Mouse (Mus musculus): ENCODE measurements around the gene Ptk7.

The Ptk7 gene

DNA sequence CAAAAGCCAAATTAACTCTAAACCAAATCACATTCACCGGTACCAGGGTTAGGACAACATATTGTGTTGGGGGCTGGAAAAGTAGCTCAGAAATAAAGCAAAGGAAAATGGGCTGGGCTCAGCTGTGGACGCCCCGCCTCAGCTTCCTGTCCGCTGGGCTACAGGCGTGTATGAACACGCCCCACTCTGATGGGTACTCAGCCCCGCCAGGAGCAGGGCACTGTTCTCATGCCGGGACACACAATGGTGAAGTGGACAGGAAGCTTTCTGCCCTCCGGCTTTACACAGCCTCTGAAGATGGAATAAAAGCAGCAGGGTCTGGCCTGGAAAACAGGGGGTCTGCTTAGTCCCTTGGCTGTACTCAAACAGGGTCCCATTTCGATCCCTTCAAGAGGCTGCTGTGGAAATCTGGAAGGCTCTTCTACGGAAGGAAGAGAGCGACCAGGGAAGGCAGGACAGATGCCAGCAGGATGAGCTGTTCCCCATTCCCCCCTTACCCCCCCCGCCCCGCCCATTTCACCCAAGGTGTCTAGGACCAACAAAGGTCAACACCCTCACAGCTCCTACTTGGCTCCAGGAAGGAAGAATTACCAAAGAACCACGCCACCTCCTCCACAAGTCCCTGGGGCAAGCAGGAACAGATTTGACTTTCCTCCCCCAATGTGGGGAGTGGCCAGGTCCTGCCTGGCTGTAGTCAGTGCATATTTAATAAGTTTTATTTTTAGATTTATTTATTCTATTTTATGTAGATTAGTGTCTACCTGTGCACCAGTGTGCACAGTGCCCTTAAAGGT, 19.4 kb downstream of the Ptk7 start:
- DNase-seq (ENCODE audit: low read depth in 2 of 2, low spot score in 2 of 2): no peak

- DNase-seq (ENCODE audit: low read depth in 2 of 2, low spot score in 2 of 2): no peak
Measured at GRCm38 (mm10) chr17:46605987-46606386, 23.3 kb downstream of the Ptk7 start.

DNA sequence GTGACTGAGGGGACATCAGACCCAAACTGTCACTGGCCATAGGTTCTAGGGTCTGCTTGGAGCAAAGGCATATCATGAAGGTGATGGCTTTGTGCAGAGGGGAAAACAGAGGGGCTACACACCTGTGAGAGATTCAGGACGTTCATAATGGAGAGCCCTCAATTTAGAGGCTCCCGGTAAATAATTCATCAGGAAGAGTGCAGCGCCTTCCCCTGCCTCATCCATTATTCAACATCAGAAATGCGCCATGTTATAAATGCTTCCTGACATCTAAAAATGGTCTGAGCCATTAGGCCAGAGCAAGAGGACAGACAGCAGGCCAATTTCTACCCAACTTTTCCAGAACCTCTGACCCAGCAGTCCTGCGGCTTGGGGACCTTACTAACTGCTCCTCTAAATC, 24.2 kb downstream of the Ptk7 start:
- no peak for DNase-seq (ENCODE audit: low read depth in 2 of 2, low spot score in 2 of 2)

GRCm38 (mm10) chr17:46603229-46603628, 26.1 kb downstream of the Ptk7 start:
- no peak for DNase-seq (ENCODE audit: low read depth in 2 of 2, low spot score in 2 of 2)

DNA sequence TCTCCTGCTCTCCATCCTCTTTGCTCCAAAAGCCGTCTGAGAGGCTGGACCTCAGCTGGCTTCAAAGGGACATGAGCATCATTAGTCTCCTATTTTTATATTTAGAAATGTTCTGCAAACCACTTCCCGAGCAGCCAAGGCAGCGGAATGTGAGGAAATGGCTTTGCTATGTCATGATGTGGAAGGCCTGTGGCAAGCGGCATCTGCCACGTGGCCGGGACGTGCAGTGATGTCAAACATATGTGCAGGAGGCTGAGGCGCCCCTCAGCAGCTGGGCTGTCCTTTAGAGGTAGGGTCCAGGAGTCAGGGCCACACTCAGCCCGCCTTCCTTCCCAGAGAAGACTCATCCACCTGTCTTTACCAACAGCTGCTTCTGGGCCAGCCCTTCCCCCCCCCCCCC, 27.1 kb downstream of the Ptk7 start:
- DNase-seq (ENCODE audit: low read depth in 2 of 2, low spot score in 2 of 2): no peak

GRCm38 (mm10) chr17:46600569-46600968, 28.7 kb downstream of the Ptk7 start:
- DNase-seq (ENCODE audit: low read depth in 2 of 2, low spot score in 2 of 2): no peak

DNA sequence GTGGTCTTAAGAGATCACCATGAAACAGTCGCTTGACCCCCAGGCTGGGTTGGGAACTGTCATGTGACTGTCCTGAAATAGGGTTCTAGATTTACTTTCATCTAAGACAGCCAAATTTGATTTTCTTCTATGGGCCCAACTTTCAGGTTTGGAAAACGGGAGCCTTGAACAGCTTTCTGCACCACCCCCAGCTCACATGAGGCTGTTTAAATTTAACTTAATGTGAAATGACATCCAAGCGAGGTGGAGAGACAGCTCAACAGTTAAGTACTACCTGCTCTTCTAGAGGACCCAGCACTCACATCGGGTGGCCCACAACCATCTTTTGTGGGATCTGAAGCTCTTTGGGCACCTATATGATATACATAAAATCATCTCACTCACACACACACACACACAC, 30.3 kb downstream of the Ptk7 start:
- no peak for DNase-seq (ENCODE audit: low read depth in 2 of 2, low spot score in 2 of 2)

DNA sequence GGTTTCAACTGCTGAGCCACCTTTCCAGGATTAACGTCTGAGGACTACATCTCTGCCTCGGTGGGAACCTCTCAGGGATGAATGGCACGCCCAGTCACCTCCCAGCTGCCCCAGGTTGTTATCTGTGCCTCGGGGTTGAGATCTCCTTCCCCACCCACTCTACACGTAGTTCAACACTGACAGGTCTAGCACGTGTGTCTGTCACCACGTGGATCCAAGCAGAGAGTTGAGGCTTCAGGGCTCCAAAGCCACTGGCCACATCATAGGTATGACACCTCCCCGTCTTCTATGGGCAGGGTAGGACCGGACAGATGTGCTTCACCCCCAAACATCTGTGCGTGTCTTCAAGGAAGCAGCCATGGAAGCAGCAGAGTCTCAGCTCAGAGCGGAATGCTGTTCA, 31.3 kb downstream of the Ptk7 start:
- DNase-seq (ENCODE audit: low read depth in 2 of 2, low spot score in 2 of 2): no peak

- no peak for DNase-seq (ENCODE audit: low read depth in 2 of 2, low spot score in 2 of 2)
Measured at GRCm38 (mm10) chr17:46595336-46595735, 34.0 kb downstream of the Ptk7 start.

DNA sequence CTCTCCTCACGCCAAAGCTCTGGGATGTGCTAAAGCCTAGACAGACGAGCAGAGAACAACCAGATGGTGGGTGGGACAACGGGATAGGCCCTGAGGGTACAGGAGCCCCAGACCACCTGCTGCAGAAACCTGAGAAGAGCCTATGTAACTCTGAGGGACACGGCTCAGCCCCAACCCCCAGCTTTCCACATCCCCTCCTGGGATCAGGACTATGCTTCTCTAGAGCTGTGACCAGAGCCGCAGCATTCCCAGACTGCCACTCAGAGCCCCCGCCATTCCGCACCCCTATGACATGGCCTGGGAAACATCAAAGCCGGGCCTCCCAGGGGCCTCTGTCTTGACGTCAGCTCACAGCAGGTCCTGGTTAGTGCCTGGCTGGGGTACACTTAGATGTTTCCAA, 34.7 kb downstream of the Ptk7 start:
- DNase-seq (ENCODE audit: low read depth in 2 of 2, low spot score in 2 of 2): no peak

GRCm38 (mm10) chr17:46593124-46593523, 36.2 kb downstream of the Ptk7 start:
- DNase-seq (ENCODE audit: low read depth in 2 of 2, low spot score in 2 of 2): no peak

- DNase-seq (ENCODE audit: low read depth in 2 of 2, low spot score in 2 of 2): no peak
Measured at GRCm38 (mm10) chr17:46591406-46591805, 37.9 kb downstream of the Ptk7 start.

GRCm38 (mm10) chr17:46590439-46590838, 38.9 kb downstream of the Ptk7 start:
- no peak for DNase-seq (ENCODE audit: low read depth in 2 of 2, low spot score in 2 of 2)

GRCm38 (mm10) chr17:46589635-46590314, 39.5 kb downstream of the Ptk7 start:
- no peak for DNase-seq (ENCODE audit: low read depth in 2 of 2, low spot score in 2 of 2)

- no peak for DNase-seq (ENCODE audit: low read depth in 2 of 2, low spot score in 2 of 2)
Measured at GRCm38 (mm10) chr17:46588913-46589312, 40.4 kb downstream of the Ptk7 start.

GRCm38 (mm10) chr17:46588173-46588572, 41.1 kb downstream of the Ptk7 start:
- no peak for DNase-seq (ENCODE audit: low read depth in 2 of 2, low spot score in 2 of 2)

GRCm38 (mm10) chr17:46586327-46586726, 43.0 kb downstream of the Ptk7 start:
- DNase-seq (ENCODE audit: low read depth in 2 of 2, low spot score in 2 of 2): no peak

DNA sequence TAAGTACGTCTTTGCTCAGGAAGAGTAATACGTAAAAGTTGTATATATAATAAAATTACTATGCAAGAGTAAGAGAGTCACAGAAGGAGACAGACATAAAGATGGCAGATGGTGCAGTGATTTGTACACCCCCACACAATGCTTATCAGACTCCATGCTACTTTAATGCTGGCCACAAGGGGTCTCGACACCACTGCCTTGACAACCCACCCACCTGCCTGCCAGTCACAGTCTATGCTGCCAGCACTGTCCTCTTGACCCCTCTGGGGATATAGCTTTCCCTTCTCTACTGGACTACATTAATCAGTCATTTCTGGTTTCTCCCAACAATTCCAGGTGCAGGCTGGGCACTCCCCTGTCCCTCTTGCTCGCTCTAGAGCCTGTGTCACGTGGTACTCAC, 50.7 kb downstream of the Ptk7 start:
- DNase-seq (ENCODE audit: low read depth in 2 of 2, low spot score in 2 of 2): no peak

- DNase-seq (ENCODE audit: low read depth in 2 of 2, low spot score in 2 of 2): peak in 1 of 2 experiments; percentile 14
Measured at GRCm38 (mm10) chr17:46576070-46576469, 53.2 kb downstream of the Ptk7 start.

DNA sequence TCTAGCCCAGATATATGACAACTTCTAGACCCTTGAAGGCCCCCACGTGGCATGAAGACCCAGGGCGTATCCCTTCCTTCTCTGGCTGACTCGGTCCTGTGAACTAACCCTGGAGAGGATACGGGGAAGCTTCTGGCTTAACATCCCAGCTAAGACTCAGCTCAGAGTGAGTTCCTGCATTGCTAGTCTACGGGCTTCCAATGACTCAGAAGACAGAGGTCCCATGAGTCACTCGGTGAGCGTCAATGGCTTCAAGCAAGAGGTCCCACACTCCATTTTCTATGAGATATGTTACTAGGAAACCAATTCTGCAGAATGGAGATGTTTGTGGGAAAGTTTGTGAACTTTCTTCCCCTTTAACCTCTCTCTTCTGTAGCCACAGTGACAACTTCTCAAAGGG, 54.8 kb downstream of the Ptk7 start:
- DNase-seq (ENCODE audit: low read depth in 2 of 2, low spot score in 2 of 2): no peak

DNA sequence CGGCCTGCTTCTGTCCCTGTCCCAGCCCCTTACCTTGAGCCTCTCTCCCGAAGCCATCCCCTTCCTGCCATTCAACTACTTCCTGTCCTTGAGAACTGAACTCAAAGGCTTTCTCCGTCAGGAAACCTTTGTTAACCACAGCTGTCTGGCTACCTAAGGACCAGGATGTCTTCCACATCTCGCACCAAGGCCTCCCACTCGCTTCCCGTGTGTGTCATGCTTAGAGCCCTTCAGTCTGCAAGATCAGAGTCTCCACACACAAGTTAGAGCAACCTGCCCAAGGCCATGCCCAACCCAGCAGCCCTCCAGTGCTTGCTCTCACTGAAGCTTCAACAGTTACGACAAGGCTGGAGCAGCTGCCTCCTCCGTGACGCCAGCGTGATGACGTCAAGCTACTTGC, 58.3 kb downstream of the Ptk7 start:
- DNase-seq (ENCODE audit: low read depth in 2 of 2, low spot score in 2 of 2): no peak

DNA sequence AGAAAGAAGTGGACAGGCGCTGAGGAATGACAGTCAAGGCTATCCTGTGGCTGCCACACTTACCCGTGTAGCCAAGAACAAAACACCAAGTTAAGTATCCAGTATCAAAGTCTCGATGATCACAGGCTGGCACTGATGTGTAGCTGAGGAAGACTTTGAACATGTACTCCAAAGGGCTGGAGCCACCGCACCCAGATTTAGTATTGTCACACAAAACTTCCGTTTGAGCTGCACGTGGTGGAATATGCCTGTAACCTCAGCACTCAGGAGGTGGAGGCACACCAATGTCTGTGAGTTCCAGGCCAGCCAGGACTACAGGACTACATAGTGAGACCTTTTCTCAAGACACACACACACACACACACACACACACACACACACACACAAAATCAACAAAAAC, 70.2 kb downstream of the Ptk7 start:
- DNase-seq (ENCODE audit: low read depth in 2 of 2, low spot score in 2 of 2): no peak

- no peak for DNase-seq (ENCODE audit: low read depth in 2 of 2, low spot score in 2 of 2)
Measured at GRCm38 (mm10) chr17:46558151-46558550, 71.2 kb downstream of the Ptk7 start.
